Mouse (Mus musculus) retina, postnatal 7 days (tissue): ENCODE results near the gene Acox1.

Experiments
- DNase-seq: peaks from one replicate; pipeline ENCODE4 v3.0.0-alpha.2; 2012; ENCODE audit warnings: low read depth, low spot score

Gene Acox1

DNA sequence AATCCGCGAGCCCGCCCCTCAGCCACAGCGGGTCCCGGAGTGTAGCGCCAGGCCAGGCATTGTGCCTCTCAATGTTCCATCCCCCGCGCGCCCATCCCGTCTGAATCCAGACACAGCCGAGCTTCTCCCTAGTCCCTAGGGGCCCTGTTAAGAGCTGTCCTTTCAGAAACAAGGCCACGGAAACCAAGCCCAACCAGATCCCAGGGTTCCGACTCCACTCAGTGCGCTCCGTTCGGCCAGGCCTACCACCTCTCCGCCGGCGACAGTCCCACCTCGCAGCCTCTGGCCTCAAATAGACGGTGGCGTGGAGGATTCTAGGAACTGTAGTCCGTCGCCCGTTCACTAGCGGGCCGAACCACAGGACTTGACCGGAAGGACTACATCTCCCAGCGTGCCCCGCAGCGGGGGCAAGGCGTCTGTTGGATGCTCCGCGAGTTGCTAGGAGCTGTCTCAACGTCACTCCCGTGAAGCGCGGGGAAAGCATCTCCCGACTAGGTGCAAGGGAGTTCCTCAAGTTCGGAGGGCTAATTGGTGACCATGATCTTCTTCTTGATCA lies 30.9 kb downstream of the Acox1 start, which contains the start of gene Fbf1:
Fbf1 (minus strand) TSS at position 283 of the 556 bp plus-strand sequence.
- peak; percentile 81 for DNase-seq

- no peak for DNase-seq
Measured at GRCm38 (mm10) chr11:116167232-116167631, 31.6 kb downstream of the Acox1 start.

GRCm38 (mm10) chr11:116163002-116163401 lies 35.8 kb downstream of the Acox1 start:
- DNase-seq: no peak

GRCm38 (mm10) chr11:116162146-116162545 lies 36.7 kb downstream of the Acox1 start:
- DNase-seq: no peak

DNA sequence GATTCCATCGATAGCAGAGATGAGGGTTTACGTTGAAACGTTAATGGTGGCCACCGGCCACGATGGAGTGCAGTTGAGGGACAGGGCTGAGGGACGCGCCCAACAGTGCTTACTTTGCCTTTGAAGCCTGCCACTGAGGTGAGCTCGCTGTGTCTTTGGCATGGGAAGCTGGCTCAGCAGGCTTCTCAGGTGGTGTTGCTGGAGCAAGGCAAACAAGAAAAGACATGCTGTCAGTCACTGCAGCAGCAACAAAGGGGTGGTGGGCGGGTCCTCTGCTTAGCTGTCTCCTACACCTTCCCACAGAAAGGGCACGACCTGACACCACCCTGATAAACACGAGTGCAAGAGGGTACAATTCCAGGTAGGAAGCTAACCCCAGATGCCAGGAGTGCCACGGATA lies 37.5 kb downstream of the Acox1 start:
- DNase-seq: no peak

- DNase-seq: no peak
Measured at GRCm38 (mm10) chr11:116150960-116151359, 47.9 kb downstream of the Acox1 start.

DNA sequence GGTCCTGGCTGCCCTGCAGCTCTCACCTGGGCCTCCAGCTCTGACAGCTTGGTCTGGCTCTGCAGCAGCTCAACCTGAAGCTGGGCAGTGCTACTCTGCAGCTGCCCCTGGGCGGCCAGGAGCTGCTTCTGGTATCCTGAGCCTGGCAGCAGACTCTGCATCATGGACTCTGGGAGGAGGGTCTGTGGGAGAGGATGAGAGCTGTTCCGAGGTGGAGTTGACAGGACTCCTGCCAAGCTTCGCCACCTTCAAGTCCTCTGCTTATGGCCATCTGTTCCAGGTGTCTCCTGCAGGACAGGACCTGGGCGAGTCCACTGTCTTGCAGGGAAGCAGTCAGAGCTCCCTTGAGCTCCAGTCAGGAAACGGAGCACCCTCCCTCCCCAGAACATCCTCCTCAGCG lies 49.5 kb downstream of the Acox1 start:
- no peak for DNase-seq

DNA sequence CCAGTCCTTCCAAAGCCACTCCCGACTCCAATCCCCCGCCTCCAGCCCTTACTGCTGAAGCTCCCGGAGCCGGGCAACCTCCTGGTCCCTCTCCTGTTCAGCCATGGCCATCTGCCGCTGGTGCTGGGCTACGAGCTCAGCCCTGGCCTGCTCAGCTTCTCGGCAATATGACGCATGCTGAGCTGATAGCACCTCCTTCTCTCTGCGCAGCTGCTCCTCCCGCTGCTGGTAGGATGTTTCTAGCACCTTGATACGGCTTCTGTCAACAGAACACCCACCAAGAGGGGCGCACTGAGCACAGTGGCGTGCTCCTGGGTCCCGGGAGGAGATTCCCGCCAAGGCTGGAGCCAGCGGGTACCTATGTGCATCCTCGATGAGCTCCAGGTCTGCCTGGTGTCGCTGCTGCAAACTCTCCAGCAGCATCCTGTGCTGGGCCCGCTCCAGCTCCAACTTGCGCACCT lies 50.1 kb downstream of the Acox1 start:
- no peak for DNase-seq

DNA sequence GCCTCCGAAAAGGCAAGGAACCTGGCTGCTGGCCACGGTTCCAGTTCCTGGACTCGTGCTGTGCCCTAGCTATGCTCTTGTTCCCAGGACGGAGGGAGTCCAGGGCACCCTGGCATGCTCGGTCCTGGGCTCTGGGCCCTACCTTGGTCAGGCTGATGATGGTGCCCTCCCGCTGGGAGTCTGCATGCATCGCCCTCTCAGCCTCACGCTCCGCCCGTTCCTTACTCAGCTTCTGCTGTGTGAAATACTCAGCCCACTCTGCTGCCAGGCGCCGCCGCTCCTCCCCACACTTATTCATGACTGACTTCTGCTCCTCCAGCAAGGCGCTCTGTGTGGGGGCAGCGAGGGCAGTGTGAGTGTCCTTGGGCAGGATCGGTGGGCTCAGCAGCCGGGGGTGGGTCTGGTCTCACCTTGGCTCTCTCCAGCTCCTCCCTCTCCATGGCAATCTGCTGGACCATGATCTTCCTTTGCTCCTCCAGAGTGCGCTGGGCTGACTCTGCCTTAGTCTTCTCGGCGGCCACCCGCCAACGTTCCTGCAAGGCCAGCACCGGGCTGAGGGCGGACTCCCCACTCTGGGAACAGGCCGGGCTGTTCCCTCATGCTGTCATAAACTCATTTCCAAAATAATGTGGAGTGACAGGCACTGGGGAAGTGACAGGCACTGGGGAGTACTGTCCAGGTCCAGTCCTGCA lies 52.4 kb downstream of the Acox1 start:
- DNase-seq: no peak

GRCm38 (mm10) chr11:116145481-116146293 lies 53.2 kb downstream of the Acox1 start:
- DNase-seq: no peak

GRCm38 (mm10) chr11:116143468-116143867 lies 55.4 kb downstream of the Acox1 start:
- no peak for DNase-seq

- DNase-seq: no peak
Measured at GRCm38 (mm10) chr11:116142211-116142991, 56.4 kb downstream of the Acox1 start.

DNA sequence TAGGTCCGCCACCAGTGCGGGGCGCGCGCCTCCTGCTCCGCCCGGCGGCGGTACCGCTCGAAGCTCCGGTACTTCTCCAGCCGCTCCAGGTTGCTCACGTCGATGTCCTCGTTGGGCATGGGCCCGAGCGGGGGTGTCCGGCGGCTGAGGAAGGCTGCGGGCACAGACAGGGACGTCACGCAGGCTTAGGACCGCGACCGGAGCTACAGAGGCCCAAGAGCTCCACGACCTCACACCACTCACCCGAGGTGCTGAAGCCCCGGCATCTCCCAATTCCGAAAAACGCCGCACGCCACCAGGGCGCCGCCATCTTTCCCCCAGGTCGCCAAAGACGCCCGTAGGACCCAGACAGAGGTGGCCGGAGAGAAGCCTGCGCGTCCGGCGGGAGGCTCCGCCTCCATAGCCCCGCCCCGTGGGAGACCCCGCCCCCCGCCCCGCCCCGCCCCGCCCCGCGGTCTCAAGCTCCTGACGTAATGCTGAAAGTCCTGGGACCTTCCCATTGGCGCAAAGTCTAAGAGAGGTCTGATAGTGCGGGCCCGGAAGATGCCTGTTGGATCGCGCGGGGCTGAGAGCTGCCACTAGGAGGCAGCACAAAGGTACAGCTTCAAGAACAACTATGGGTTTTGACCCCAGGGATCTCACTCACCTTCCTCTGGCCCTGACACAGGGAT lies 60.2 kb downstream of the Acox1 start, which contains the start of gene Mrpl38:
Mrpl38 (minus strand) TSS at position 401 of the 671 bp plus-strand sequence.
- DNase-seq: peak; percentile 90

GRCm38 (mm10) chr11:116138096-116138467 lies 60.8 kb downstream of the Acox1 start:
- DNase-seq: no peak

GRCm38 (mm10) chr11:116134171-116134570 lies 64.7 kb downstream of the Acox1 start:
- DNase-seq: no peak

DNA sequence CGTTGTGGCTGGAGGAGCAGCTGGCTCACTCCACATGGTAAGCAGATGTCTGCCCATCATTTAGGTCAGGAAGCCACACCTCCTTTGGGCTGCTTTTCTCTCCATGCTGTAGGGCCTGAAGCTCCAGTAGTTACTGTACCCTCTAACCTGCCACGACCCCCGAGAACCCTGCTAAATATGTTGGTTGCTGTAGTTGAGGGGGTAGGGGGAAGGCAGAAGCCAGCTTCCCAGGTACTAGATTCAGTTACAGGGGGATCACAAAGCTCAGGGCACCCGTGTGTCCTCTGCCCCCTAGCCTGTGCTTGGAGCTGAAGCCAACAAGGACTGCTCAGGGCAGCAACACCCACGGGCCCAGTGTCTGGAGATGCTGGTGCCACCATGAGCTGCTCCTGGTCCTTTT lies 65.3 kb downstream of the Acox1 start:
- DNase-seq: no peak

DNA sequence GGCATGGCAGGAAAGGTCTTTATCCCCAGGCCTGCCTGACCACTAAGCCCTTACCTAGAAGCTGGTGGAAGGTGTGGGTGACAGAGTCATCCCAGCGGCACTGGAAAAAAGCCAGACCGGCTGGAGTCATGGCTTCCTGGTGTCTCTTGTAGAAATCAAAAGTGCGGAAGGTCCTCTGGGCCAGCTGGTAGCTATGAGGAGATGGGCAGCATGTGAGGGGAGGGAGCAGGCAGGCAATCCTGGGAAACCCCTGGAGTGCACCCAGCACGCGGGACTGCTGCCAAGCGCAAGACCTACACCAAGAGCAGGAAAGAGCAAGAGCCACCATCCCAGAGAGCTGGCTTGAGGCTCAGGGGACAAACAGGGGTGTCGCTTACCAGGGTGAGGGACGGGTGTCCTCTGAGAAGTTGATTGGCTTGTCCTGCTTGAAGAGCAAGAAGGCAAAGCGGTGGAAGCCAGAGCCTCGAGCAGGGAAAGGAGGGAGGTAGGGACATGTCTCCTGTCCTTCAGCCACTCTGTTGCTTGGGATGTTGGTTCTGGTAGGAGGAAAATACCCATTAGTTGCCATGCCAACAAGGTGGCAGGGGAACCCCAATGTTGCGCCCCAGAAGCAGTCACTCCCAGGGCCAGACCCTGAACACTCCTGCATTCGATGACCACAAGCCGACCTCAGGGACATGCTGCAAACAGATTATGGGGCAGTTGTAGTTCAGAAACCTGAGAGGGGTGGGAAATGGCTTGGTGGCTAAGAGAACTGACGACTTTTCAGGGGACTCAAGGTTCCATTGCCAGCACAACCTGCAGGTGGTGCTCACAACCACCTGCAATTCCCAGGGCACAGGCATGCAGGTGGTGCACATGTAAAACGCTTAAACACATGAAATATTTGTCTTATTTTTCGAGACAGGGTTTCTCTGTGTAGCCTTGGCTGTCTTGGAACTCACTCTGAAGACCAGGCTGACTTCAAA lies 66.2 kb downstream of the Acox1 start:
- DNase-seq: no peak

GRCm38 (mm10) chr11:116131349-116132170 lies 67.3 kb downstream of the Acox1 start:
- DNase-seq: no peak
